Mouse (Mus musculus) liver, embryonic 14.5 days (tissue): ENCODE measurements around the gene Kdelr3.

ENCODE experiments used
- CTCF ChIP-seq: IDR thresholded peaks from 2 replicates; pipeline ENCODE4 v1.5.1; 2016; ENCODE audit warnings: antibody characterized with exemption, low read depth, control low read depth
- EP300 ChIP-seq: IDR thresholded peaks from 2 replicates; pipeline ENCODE4 v1.6.1; 2016; ENCODE audit warnings: antibody characterized with exemption, low read depth

- TF ChIP-seq CTCF, result peak; percentile 20; the same call in 1 of the 2 replicates
- TF ChIP-seq EP300, result no peak
Observed at GRCm38 (mm10) chr15:79473638-79474355, 42.4 kb upstream of the Kdelr3 start.
